Mouse (Mus musculus) adrenal gland, postnatal 36 days (tissue): ENCODE measurements around the gene Ccdc78. TPM values are rescaled to one million over a fixed set of nuclear protein-coding genes. Genes with fewer than 3 reads are reported as not detected.

Experiments used
- DNase-seq, 2 experiments: peaks; one replicate each; pipeline ENCODE4 v3.0.0; 2021; ENCODE audit warnings: mixed read lengths in 1 of 2
- total RNA-seq, 2 experiments: library from RNA; stranded (reverse); gene quantifications; 2 replicates each; pipeline ENCODE4 v1.2.3; 2021

Gene Ccdc78
- total RNA-seq, 2 experiments from 2014 or later, result not detected

GRCm38 (mm10) chr17:25809606-25810340, 23.4 kb downstream of the Ccdc78 start:
- no peak for DNase-seq

GRCm38 (mm10) chr17:25810890-25811289, 24.5 kb downstream of the Ccdc78 start:
- DNase-seq, result no peak

GRCm38 (mm10) chr17:25813471-25813870, 27.1 kb downstream of the Ccdc78 start:
- DNase-seq, result peak; percentile 92 to 94

- peak; percentile 37 to 74 for DNase-seq
These were observed 31.3 kb downstream of the Ccdc78 start for GRCm38 (mm10) chr17:25817662-25818061.

- DNase-seq, result no peak
These were observed 32.7 kb downstream of the Ccdc78 start for GRCm38 (mm10) chr17:25818851-25819780.

GRCm38 (mm10) chr17:25823452-25823851, 37.1 kb downstream of the Ccdc78 start, which contains the start of gene Wdr24:
TSS of gene Wdr24 (plus strand) at chr17:25823627.
- peak; percentile 67 to 75 for DNase-seq

- no peak for DNase-seq
These were observed 38.2 kb downstream of the Ccdc78 start for GRCm38 (mm10) chr17:25824362-25825142.

GRCm38 (mm10) chr17:25825311-25825710, 38.9 kb downstream of the Ccdc78 start:
- no peak for DNase-seq

GRCm38 (mm10) chr17:25825984-25826570, 39.7 kb downstream of the Ccdc78 start:
- no peak for DNase-seq

GRCm38 (mm10) chr17:25827011-25827410, 40.6 kb downstream of the Ccdc78 start:
- no peak for DNase-seq

- no peak for DNase-seq
These were observed 41.3 kb downstream of the Ccdc78 start for GRCm38 (mm10) chr17:25827546-25828222.

- no peak for DNase-seq
These were observed 41.8 kb downstream of the Ccdc78 start for GRCm38 (mm10) chr17:25828223-25828594.

- peak; percentile 82 to 87 for DNase-seq
These were observed 42.6 kb downstream of the Ccdc78 start, which contains the start of gene Jmjd8 for GRCm38 (mm10) chr17:25828712-25829557. TSS of gene Jmjd8 (plus strand) at chr17:25828867.

- no peak for DNase-seq
These were observed 43.2 kb downstream of the Ccdc78 start for GRCm38 (mm10) chr17:25829558-25830017.

GRCm38 (mm10) chr17:25830200-25830753, 43.9 kb downstream of the Ccdc78 start:
- no peak for DNase-seq

- DNase-seq, result no peak
These were observed 44.5 kb downstream of the Ccdc78 start for GRCm38 (mm10) chr17:25830806-25831431.

GRCm38 (mm10) chr17:25831451-25832281, 45.3 kb downstream of the Ccdc78 start:
- DNase-seq, result peak; percentile 76 to 81
